Mouse (Mus musculus) C2C12 (cell line): Measurements from ENCODE around the gene Tmem39a. TPM values are rescaled to one million over a fixed set of nuclear protein-coding genes. Genes with fewer than 3 reads are reported as not detected.
A peak's percentile ranks its signal among the peaks of the same experiment; 100 is the strongest.

ENCODE experiments used
- H3K27me3 ChIP-seq: one replicate; pipeline ENCODE4 v1.6.1; 2011; ENCODE audit not compliant: control insufficient read depth, insufficient read depth, insufficient read length
- H3K36me3 ChIP-seq: one replicate; pipeline ENCODE4 v1.6.1; 2011; ENCODE audit not compliant: control insufficient read depth, insufficient read depth
- H3K4me3 ChIP-seq: one replicate; pipeline ENCODE4 v1.5.1; 2011; ENCODE audit warnings: mild to moderate bottlenecking, control low read depth; ENCODE audit not compliant: poor library complexity, insufficient read depth, severe bottlenecking
- H3K79me2 ChIP-seq: one replicate; pipeline ENCODE4 v1.6.1; 2011; ENCODE audit not compliant: control insufficient read depth, insufficient read depth
- H3K79me3 ChIP-seq: one replicate; pipeline ENCODE4 v1.6.1; 2011; ENCODE audit warnings: low read depth, control low read depth
- H3ac ChIP-seq: one replicate; pipeline ENCODE3; 2011; ENCODE audit warnings: low read depth; ENCODE audit not compliant: control insufficient read depth, insufficient read length
- CEBPB ChIP-seq: IDR thresholded peaks from one replicate; pipeline ENCODE4 v1.6.1; 2011; ENCODE audit warnings: low read depth, mild to moderate bottlenecking, control low read depth, moderate library complexity
- CTCF ChIP-seq: IDR thresholded peaks from one replicate; pipeline ENCODE4 v1.5.1; 2011; ENCODE audit not compliant: control insufficient read depth, insufficient read depth, insufficient read length
- FOSL1 ChIP-seq: IDR thresholded peaks from one replicate; pipeline ENCODE4 v1.8.0; 2011; ENCODE audit warnings: mild to moderate bottlenecking, low read length; ENCODE audit not compliant: poor library complexity, insufficient read depth, severe bottlenecking
- MAX ChIP-seq: IDR thresholded peaks from one replicate; pipeline ENCODE4 v1.6.1; 2011; ENCODE audit warnings: mild to moderate bottlenecking, control low read depth
- MYOD1 ChIP-seq: IDR thresholded peaks from one replicate; pipeline ENCODE4 v1.6.1; 2011; ENCODE audit warnings: low read depth; ENCODE audit not compliant: control insufficient read depth, insufficient read length
- MYOG ChIP-seq: IDR thresholded peaks from one replicate; pipeline ENCODE4 v1.6.1; 2011; ENCODE audit not compliant: control insufficient read depth, insufficient read length; ENCODE audit errors: extremely low read depth
- USF1 ChIP-seq: IDR thresholded peaks from one replicate; pipeline ENCODE4 v1.6.1; 2011; ENCODE audit warnings: low read depth, mild to moderate bottlenecking, control low read depth, moderate library complexity
- polyA plus RNA-seq: library from polyadenylated mRNA; unstranded; fragments of >200 nt; fragmentation: generic; extraction: Trizol; gene quantifications from one replicate; pipeline ENCODE4 v1.2.1, GENCODE M21; 2012; ENCODE audit warnings: missing spikeins

The Tmem39a gene
- polyA plus RNA-seq, 1 experiment = 56.9 TPM

DNA sequence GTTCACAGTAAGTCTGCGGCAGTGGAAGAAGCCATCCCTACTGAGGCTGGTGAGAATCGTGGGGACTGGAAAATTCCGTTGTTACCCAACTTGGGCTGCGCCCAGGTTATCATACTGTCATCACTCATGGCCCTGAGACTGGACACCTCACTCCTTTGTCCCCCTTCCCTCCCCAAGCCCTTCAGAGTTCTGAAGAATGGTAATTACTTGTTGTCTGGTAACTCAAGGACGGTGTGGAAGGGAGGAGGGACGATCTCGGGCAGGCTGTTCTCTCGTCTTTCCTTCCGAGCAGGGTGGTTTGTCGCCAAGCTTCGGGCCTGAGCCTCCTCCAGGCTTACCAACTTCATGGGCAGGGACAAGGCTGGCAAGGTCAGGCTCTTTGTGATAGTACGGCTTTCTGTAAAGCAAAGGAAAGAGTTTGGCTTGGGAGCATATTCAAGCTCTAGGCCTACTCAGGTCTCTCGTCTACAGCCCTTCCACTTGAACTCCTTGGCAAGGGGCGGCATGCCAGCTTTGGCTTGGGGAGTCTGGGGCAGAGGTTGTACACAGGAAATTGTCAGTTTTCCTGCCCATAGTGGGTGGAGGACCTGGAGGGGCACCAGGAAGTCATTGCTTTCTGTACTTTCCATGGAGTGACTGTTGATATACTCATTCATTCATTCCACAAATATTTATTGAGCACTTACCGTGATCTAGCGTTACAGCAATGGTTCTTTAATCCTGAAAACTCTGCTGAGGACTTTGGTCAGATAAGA is 62.4 kb downstream of the Tmem39a start:
- Histone ChIP-seq H3K4me3 (no peak overlapping the region), H3ac (no peak overlapping the region)

DNA sequence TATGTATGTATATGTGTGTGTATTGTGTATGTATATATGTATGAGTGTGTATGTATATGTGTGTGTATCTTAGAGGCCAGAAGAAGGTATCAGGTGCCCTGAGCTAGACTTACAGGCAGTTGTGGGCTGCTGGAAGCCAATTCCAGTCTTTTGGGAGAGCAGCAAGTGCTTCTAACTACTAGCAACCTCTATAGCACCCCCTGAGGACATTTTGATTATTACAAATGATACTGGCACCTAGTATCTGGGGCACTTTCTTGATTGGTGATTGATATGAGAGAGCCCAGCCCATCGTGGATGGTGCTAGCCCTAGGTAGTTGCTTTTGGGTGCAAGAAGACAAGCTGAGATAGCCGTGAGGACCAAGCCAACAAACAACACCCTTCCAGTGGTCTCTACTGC is 63.8 kb downstream of the Tmem39a start:
- H3K79me3 ChIP-seq = no peaks in the 10 kb centered on the region
- TF ChIP-seq USF1 = no peak
- no peak for TF ChIP-seq MYOG
- TF ChIP-seq MYOD1 = no peak
- no peak for TF ChIP-seq CTCF
- TF ChIP-seq CEBPB = no peak
- no peak for TF ChIP-seq MAX
- TF ChIP-seq FOSL1 = no peak

More for the DNA sequence above, 62.4 kb downstream of the Tmem39a start:
- Histone ChIP-seq H3K79me2 (no peaks in the 10 kb centered on the region), H3K79me3 (no peaks in the 10 kb centered on the region), H3K27me3 (no peaks in the 10 kb centered on the region), H3K36me3 (peaks cover 65% of the 10 kb centered on the region)
- TF ChIP-seq FOSL1 (no peak), MYOG (no peak)

DNA sequence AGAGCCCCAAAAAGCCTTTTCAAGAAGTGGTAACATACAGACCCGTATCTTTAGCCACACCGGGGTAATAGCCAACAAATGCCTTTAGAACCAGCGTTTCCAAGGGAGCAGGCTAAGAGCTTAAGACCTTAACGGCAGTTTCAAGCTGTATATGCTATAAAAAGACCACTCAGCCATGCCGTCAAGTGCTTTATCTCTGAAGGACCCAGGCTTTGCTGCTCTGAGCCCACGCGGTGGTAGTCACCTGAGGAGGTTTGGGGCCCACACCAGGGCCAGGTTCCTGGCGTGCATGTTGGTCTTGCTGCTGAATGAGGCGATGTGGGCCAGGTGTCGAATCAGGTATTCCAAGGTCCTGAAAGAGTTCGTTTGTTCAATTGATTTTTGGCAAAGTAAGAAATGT is 65.8 kb downstream of the Tmem39a start:
- no peak for TF ChIP-seq FOSL1
- no peaks in the 10 kb centered on the region for H3K27me3 ChIP-seq
- H3K79me3 ChIP-seq = no peaks in the 10 kb centered on the region
- peaks cover 47% of the 10 kb centered on the region for H3K36me3 ChIP-seq
- no peaks in the 10 kb centered on the region for H3K79me2 ChIP-seq
- H3ac ChIP-seq = no peak overlapping the region
- H3K4me3 ChIP-seq = no peak overlapping the region

More for the DNA sequence above, 63.8 kb downstream of the Tmem39a start:
- H3K36me3 ChIP-seq = peaks cover 63% of the 10 kb centered on the region
- H3K79me2 ChIP-seq = no peaks in the 10 kb centered on the region
- no peak overlapping the region for H3ac ChIP-seq
- H3K4me3 ChIP-seq = no peak overlapping the region
- no peaks in the 10 kb centered on the region for H3K27me3 ChIP-seq

DNA sequence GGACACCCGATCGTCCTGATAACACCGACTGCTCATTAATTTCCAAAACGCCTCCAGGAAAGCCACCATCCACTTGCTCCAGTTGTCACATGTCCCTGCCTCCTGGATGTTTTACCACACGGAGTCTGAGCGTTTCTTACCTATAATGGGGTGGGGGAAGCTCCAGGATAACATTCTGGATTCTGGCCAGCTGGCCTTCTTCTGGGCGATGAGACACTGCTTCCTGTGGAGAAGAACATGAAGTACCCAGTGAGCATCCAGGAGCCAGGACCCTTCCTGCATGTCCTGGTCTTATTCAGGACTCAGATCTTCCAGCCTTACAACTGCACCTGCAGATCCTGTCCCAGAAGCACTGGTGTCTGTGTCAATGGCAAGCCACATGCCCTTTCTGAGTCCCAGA is 66.9 kb downstream of the Tmem39a start:
- Histone ChIP-seq H3ac (no peak overlapping the region), H3K36me3 (peaks cover 36% of the 10 kb centered on the region), H3K27me3 (no peaks in the 10 kb centered on the region), H3K79me3 (no peaks in the 10 kb centered on the region), H3K79me2 (no peaks in the 10 kb centered on the region), H3K4me3 (no peak overlapping the region)
- no peak for TF ChIP-seq MYOD1
- TF ChIP-seq MYOG = no peak
- no peak for TF ChIP-seq CEBPB
- no peak for TF ChIP-seq USF1
- TF ChIP-seq FOSL1 = no peak
- TF ChIP-seq CTCF = no peak
- no peak for TF ChIP-seq MAX

DNA sequence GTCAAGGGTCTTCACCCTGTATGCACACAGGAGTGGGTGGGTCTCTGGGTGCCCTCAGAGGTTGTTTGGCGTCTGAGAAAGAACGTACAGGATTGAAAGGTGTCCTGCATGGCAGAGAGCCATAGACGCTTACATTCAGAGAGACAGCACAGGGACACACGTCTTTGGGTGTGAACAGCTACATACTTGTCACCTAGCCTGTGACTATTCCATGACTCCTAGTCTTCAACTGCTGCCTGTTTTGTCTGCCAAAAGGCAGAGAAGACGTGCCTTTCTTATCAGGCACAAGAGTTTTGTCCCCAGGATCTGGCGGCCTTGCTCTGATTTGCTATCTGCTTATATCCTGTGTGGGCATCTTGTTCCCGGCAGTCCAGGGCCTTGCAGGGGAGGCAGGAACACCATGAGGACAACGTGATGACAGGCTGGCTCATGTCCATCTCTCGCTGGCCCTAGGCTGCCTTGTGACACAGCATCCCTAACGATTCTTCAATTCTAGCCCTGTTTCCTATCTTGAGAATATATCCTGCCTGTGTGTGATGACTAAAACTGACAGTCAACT is 67.4 kb downstream of the Tmem39a start:
- Histone ChIP-seq H3K36me3 (peaks cover 31% of the 10 kb centered on the region), H3K4me3 (no peak overlapping the region), H3K79me2 (no peaks in the 10 kb centered on the region), H3ac (no peak overlapping the region), H3K27me3 (no peaks in the 10 kb centered on the region), H3K79me3 (no peaks in the 10 kb centered on the region)
- TF ChIP-seq MYOD1 (no peak), MAX (no peak), FOSL1 (no peak), CTCF (no peak), MYOG (no peak), CEBPB (no peak), USF1 (no peak)

DNA sequence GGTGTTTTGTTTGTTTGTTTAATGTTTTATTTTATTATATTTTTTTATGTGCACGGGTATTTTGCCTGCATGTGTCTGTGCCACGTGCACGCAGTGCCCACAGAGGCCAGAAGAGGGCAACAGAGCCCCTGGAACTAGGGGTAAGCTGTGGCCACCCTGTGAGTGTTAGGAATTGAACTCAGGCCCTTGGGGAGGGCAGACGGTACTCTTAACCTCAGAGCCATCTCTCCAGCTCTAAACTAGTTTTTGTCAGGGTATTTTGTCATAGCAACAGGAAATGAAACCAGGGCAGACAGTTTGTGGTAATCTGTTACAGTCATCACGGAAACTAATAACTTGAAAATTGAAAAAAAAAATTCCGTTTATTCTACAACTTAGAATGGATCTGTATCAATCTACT is 73.6 kb downstream of the Tmem39a start:
- no peak for TF ChIP-seq FOSL1
- TF ChIP-seq MYOG = no peak
- TF ChIP-seq MYOD1 = no peak
- no peak for TF ChIP-seq CEBPB
- TF ChIP-seq USF1 = no peak
- peak; percentile 71 for TF ChIP-seq MAX
- peak; percentile 60 for TF ChIP-seq CTCF
- H3K79me2 ChIP-seq = no peaks in the 10 kb centered on the region
- H3K36me3 ChIP-seq = peaks cover 21% of the 10 kb centered on the region
- H3K79me3 ChIP-seq = peaks cover 1% of the 10 kb centered on the region
- H3K27me3 ChIP-seq = no peaks in the 10 kb centered on the region
- no peak overlapping the region for H3ac ChIP-seq
- H3K4me3 ChIP-seq = no peak overlapping the region
